Mouse (Mus musculus) urinary bladder, postnatal 4 days (tissue): ENCODE measurements at regions not wholly inside any gene's neighbourhood (a gene's known extent, or its start where the extent isn't known, plus 50 kb on each side); places are given as distances from the start of the nearest gene placed in this dataset.
A peak's percentile ranks its signal among the peaks of the same experiment; 100 is the strongest.

Source experiments
- DNase-seq, 2 experiments: peaks; one replicate each; pipeline ENCODE4 v3.0.0; 2021 to 2022; ENCODE audit warnings: low spot score in 2 of 2

DNA sequence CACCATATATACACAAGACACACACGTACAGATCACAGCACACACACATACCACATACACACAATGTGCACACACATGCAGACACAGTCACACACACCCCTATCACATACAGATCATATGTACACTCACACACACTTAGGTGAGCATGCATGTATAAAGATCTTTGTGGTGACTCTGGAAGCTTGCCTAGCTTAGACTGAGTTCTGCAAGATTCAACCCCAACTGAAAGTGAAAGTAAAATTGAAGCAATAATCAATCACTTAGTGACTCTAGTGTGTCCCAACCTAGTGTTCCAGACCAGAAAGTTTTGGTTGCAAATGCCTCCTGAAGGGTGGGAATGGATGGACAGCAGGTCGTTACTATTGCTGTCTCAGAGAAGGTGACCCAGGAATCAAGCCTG is 262.8 kb downstream of the Bcl11a start:
- no peak for DNase-seq

- DNase-seq, result no peak
Measured at GRCm38 (mm10) chr11:24341650-24342049, 263.8 kb downstream of the Bcl11a start.

DNA sequence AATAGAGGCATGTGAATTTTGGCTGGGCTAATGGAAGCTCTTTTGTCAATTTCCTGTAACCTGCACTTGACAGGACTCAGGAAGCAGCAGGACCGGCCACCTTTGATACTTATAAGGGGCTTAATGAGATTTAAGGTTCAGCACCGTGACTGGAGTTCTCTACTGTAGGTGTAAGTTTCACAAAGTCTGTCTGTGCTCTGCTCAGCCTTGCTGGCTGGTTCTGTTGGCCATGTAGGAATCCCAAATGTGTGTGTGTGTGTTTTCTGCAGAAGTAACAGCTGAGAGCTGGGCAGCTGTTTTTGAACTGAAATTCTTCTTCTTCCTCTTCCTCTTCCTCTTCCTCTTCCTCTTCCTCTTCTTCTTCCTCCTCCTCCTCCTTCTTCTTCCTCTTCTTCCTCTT is 264.3 kb downstream of the Bcl11a start:
- peak in 1 of 2 experiments; percentile 19 for DNase-seq

GRCm38 (mm10) chr11:24342732-24343131 is 264.9 kb downstream of the Bcl11a start:
- no peak for DNase-seq

- no peak for DNase-seq
Measured at GRCm38 (mm10) chr11:24347225-24347624, 269.4 kb downstream of the Bcl11a start.

DNA sequence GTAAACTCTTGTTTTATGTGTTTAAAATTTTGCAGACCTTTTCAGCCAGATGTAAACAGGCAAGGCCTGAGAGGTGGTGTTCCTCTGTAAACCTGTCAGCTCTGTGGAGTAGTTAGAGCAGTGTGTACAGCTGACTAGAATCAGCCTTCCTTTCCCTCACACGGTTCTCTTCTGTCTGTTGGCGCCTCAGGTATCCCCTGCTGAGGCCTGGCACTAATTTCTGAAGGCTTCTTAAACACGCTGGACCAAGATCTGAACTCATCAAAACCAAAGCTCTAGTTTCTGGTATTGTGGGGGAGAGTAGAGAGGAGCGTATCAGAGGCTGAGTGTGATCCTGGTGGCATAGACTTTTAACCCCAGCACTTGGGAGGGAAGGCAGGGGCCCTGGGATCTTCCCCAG is 270.9 kb downstream of the Bcl11a start:
- no peak for DNase-seq

DNA sequence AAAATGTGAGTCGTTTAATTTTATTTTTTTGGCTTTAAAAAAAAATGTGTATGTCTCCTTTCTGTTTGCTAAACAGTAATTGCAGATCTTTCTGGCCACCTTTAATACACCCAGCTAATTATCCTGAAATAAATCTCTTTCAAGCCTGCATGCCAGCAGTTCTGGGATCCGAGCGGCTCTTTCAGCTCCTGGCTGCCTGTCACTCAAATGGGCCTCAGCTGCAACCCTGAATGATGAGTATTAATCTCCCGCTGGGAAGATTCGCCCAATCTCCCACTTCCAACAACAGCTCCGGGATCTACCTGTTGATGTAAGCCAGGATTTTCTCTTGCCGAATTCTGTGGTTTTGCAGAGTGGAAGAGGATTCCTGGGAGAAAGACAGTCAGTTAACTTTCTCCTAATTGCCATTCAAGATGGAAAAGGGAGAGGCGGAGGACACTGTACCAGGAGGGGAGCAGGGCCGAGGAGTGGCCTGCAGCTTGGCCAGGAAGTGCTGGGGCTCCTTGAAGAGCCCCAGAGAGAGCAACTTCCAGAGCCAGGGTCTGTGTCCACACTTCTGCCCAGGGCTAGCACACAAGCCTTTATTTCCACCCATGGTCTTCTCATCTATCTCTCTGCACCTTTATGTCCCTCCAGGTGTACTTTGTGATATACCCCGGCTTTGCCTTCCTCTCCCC is 272.2 kb downstream of the Bcl11a start:
- DNase-seq, result no peak

GRCm38 (mm10) chr11:24350839-24351238 is 273.0 kb downstream of the Bcl11a start:
- DNase-seq, result no peak

DNA sequence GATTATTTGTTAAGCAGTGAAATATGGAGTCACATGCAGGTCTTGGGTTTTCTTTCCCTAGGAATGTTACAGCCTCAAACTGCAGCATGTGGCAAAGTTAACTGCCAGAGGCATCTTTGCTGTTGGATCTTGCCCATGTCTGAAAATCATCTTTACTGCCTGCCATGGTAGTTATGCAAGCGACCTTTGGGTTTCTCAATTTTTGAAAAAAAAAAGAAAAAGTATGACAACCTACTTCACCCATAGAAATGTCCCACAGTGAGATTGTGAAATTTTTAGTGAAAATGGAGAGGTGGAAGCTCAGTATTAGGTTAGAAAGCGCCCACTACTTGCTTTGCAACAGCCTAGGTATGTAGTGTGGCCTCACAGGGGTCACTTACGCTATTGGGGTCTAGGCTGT is 274.2 kb downstream of the Bcl11a start:
- DNase-seq, result no peak

GRCm38 (mm10) chr11:24353056-24353455 is 275.2 kb downstream of the Bcl11a start:
- no peak for DNase-seq

DNA sequence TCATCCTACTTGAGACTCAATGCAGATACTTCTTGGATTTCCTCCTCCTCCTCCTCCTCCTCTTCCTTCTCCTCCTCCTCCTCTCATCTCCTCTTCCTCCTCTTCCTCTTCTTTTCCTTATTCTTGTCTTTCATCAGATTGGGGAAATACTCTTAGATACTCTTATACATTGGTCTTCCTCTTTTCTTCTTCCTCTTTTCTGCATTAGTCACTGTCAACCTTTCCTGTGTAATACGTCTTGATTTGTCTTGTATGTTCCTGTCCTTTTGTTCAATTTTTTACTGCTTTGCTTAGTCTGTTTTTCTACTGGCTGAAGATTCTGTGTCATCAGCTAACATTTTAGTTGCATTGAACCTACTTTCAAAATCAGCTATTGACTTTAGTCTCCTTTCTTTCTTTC is 279.5 kb downstream of the Bcl11a start:
- DNase-seq, result no peak

- no peak for DNase-seq
Measured at GRCm38 (mm10) chr11:24359086-24359485, 281.2 kb downstream of the Bcl11a start.

DNA sequence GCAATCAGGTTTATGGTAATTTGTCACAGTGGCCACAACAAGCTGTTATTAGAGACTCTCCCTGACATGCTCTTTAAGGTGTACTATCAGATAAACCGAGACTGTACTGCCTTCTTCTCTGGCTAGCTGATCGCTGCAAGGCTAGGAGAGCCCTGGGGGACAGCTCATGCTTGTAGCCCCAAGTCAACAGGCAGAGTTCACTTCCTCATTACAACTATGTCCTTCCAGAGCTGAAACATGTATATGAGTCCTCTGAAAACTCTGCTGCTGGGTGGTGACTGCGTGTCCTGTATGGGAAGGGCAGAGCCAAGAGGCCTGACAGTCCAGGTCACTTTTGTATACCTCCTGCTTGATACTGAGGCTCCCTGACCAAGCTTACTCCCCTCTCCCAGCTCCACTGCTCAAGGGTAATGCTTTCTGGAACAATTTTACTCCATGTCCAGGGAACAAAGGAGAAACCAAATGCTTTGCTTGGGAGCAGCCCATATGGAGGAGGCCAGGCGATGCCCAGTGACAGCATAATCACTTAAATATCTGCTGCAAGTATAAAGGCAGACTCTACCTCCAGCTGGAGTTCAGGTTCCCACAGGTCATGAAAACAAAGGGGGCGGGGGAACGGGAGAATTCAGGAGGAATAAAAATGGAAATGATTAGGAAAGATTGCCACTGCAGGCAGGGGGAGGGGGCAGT is 284.3 kb downstream of the Bcl11a start:
- no peak for DNase-seq

GRCm38 (mm10) chr11:24362688-24363035 is 284.8 kb downstream of the Bcl11a start:
- no peak for DNase-seq

DNA sequence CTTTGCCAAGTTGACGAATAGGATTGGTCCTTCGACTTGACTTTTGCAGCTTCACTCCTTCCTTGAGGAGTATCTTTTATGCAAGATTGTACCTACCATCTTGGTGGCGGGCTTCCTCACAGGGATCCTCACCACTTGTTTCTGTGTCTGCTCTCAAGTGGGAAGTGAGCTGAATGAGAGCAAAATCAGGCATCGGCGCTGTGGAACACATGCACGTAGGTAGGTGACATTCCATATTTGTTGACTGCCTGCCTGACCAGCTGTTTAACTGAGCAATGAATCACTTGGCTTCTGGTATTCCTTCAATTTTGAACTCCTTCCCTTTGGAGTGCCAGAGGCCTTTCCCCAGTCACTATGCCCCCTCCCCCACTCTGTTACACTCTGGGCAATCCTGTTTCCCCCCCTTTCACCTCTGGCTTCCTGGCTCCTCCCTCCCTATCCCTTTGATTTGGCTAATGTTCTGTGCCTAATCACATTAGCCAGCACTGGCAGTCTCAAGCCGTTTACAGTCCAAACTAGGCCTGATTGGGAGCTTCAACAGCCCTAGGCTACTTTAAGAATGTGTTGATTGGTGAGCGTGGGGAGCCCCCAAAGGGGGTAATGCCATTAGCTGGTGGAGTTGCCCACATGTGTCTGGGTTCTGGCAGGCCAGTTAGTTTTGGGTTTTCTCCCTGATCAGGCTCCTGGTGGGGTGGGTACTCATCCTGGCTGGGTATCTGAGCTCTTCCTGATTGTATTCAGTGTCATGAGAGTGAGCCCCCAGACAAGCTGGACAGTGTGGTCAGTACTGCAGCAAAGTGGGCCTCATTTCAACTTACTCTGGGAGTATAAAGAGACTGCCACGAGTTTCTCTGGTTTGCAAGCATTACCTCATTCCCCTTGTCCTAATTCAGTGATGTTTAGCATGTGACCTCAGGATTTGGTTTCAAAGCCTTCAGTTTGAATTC is 285.8 kb downstream of the Bcl11a start:
- DNase-seq, result no peak

DNA sequence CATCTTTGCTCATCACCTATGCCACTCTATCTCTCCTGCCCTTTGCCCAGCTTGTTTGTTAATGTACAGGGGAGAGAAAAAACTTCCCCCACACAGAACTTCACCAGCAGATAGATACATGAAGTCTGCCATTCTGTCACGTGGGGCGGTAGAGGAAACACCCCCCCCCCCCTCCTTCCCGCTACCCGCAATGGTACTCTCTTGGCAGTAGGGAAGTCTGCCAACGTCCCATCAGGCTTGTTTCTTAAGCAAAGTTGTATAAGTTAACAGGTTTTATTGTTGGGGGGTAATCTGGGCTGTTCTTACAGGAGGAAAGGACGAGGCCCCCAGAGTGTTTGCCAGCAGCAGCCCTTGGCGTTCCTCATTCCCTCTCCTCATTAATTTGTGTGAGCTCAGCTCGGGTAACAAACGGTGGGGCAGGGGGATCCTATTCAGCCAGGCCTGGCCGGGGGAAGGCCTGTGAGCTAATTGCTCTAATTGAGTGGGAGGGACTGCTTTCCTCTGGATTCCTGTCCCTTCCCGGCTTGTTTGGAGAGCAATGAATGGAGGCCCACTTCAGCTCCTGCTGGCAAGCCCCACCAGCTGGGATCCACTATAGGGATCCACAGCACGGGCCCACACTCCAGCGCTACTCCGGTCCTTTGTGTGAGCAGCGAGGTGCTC is 292.5 kb downstream of the Bcl11a start:
- DNase-seq, result no peak

DNA sequence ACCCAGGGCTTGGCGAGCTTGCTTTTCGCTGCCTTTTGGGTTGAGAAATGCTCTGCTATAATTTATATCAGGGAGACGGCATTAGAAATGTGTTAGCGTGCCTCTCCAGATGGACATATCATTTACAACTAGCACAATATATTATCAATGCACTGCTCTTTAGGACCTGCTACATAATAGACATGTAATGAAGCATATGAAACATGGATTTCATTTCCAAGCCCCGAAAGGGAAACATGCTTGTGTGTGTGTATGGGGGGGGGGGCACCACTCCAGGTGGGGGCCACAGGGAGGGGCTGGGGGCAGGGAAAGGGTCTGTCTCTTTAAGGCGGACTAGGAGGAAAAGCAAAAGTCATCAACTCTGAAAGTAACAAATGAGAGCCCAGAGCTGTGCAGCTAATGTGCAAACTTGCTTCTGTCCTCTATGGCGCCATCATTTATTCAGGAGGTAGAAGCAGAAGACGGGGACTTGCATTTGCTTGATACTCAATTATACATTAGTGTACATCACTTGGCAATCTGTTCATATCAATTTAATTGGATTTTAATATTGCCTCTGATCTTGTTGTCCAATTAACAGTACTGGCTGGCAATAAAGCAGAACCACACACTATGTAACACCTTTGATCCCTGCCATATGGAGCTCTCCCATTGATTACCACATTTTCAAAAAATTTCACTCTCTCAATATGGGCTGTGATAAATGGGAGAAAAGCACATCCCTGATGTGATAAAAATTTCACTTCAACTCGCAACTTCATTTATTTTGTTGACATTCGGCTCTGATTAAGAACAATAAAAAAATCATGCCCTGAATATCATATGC is 293.2 kb downstream of the Bcl11a start:
- no peak for DNase-seq

DNA sequence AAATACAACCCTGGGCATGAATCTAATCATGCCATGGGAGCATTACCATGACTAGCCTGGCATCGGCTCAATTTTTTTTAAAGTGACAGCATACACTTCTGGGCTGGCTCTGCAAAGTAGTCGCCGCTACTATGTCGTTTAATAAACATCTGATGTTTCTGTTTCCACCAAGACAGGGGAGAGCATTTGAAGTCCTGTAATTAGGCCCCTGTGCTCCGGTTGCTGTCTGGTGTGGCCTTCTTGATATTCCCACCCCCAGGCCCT is 293.8 kb downstream of the Bcl11a start:
- no peak for DNase-seq

DNA sequence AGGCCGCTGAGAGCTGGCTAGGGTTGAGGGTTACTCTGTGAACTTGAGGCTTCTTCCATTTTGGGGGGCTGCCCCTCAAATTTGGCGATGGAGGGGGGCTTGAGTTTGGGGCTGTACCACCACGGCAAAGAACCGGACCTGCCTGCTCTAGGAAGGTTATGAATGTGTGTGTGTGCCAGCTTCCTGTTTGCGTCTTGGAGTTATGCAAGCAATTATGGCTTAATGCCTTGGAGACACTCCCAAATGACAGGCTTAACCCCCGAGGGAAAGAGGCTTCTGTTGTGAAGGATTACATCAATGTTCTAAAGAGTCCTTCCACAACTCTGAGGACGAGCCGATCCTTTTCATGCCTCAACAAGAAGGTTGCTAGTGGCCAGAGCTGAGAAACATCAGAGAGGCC is 294.1 kb downstream of the Bcl11a start:
- DNase-seq, result no peak

GRCm38 (mm10) chr11:24372616-24373015 is 294.8 kb downstream of the Bcl11a start:
- no peak for DNase-seq

- no peak for DNase-seq
Measured at GRCm38 (mm10) chr11:24373301-24373700, 295.4 kb downstream of the Bcl11a start.
